Mouse (Mus musculus): ENCODE measurements at regions not wholly inside any gene's neighbourhood (a gene's known extent, or its start where the extent isn't known, plus 50 kb on each side); places are given as distances from the start of the nearest gene placed in this dataset.
A peak's percentile ranks its signal among the peaks of the same experiment; 100 is the strongest.
"Not testable (repeated sequence)": the region's sequence is repeated elsewhere in the genome, so short reads cannot be mapped to it uniquely, and the experiment has no call there.

GRCm38 (mm10) chr1:103986867-103987266 lies 781.5 kb upstream of the Cdh20 start:
- H3K27ac ChIP-seq (ENCODE audit: low read depth, low read length), result no peak overlapping the region
- TF ChIP-seq CTCF (IDR thresholded peaks at IDR 0.05; ENCODE audit: low read depth), result peak; percentile 77
- no peak overlapping the region for H3K9ac ChIP-seq
- ATAC-seq, result no peak
- H3K27me3 ChIP-seq (ENCODE audit: insufficient read depth, low read length), result no peaks in the 10 kb centered on the region
- DNase-seq, result peak; percentile 48
- no peaks in the 10 kb centered on the region for H3K36me3 ChIP-seq (ENCODE audit: insufficient read depth)
- 31% methylated on average over 1 of the region's 1 CpGs for WGBS
- no peak overlapping the region for H3K4me2 ChIP-seq (ENCODE audit: low read depth)
- H3K4me1 ChIP-seq (ENCODE audit: insufficient read depth), result no peaks in the 10 kb centered on the region
- H3K9me3 ChIP-seq (ENCODE audit: low read length), result no peaks in the 10 kb centered on the region
- H3K4me3 ChIP-seq (ENCODE audit: low read depth, low read length), result no peak overlapping the region

- not testable (repeated sequence) for H3K9me3 ChIP-seq (ENCODE audit: low read length); ATAC-seq; H3K4me1 ChIP-seq (ENCODE audit: insufficient read depth); H3K9ac ChIP-seq; H3K36me3 ChIP-seq (ENCODE audit: insufficient read depth); H3K4me2 ChIP-seq (ENCODE audit: low read depth); H3K27me3 ChIP-seq (ENCODE audit: insufficient read depth, low read length); H3K27ac ChIP-seq (ENCODE audit: low read depth, low read length); H3K4me3 ChIP-seq (ENCODE audit: low read depth, low read length); DNase-seq
These were observed 765.4 kb upstream of the Cdh20 start for GRCm38 (mm10) chr1:104002906-104003305.

GRCm38 (mm10) chr1:104029670-104030069 lies 738.7 kb upstream of the Cdh20 start:
- DNase-seq (no peak), ATAC-seq (no peak)
- TF ChIP-seq CTCF (IDR thresholded peaks at IDR 0.05; ENCODE audit: low read depth), result no peak

GRCm38 (mm10) chr1:104048440-104048839 lies 719.9 kb upstream of the Cdh20 start:
- no peaks in the 10 kb centered on the region for H3K9me3 ChIP-seq (ENCODE audit: low read length)
- no peaks in the 10 kb centered on the region for H3K36me3 ChIP-seq (ENCODE audit: insufficient read depth)
- H3K4me2 ChIP-seq (ENCODE audit: low read depth), result no peak overlapping the region
- DNase-seq (no peak), ATAC-seq (no peak)
- H3K9ac ChIP-seq, result no peak overlapping the region
- no peaks in the 10 kb centered on the region for H3K4me1 ChIP-seq (ENCODE audit: insufficient read depth)
- H3K27ac ChIP-seq (ENCODE audit: low read depth, low read length), result no peak overlapping the region
- H3K27me3 ChIP-seq (ENCODE audit: insufficient read depth, low read length), result no peaks in the 10 kb centered on the region
- H3K4me3 ChIP-seq (ENCODE audit: low read depth, low read length), result no peak overlapping the region
- WGBS, result 20% methylated on average over 1 of the region's 1 CpGs
- TF ChIP-seq CTCF (IDR thresholded peaks at IDR 0.05; ENCODE audit: low read depth), result no peak

More at GRCm38 (mm10) chr1:104029670-104030069, 738.7 kb upstream of the Cdh20 start:
- H3K36me3 ChIP-seq (ENCODE audit: insufficient read depth), result no peaks in the 10 kb centered on the region
- no peaks in the 10 kb centered on the region for H3K4me1 ChIP-seq (ENCODE audit: insufficient read depth)
- H3K4me3 ChIP-seq (ENCODE audit: low read depth, low read length), result no peak overlapping the region
- H3K9me3 ChIP-seq (ENCODE audit: low read length), result no peaks in the 10 kb centered on the region
- H3K27ac ChIP-seq (ENCODE audit: low read depth, low read length), result no peak overlapping the region
- H3K9ac ChIP-seq, result no peak overlapping the region
- H3K27me3 ChIP-seq (ENCODE audit: insufficient read depth, low read length), result no peaks in the 10 kb centered on the region
- H3K4me2 ChIP-seq (ENCODE audit: low read depth), result no peak overlapping the region

GRCm38 (mm10) chr1:104049169-104049948 lies 719.0 kb upstream of the Cdh20 start:
- TF ChIP-seq CTCF (IDR thresholded peaks at IDR 0.05; ENCODE audit: low read depth), result no peak

More at GRCm38 (mm10) chr1:104049169-104049948, 719.0 kb upstream of the Cdh20 start:
- Histone ChIP-seq H3K4me3 (ENCODE audit: low read depth, low read length) (no peak overlapping the region), H3K9ac (no peak overlapping the region), H3K4me2 (ENCODE audit: low read depth) (no peak overlapping the region), H3K27ac (ENCODE audit: low read depth, low read length) (no peak overlapping the region), H3K27me3 (ENCODE audit: insufficient read depth, low read length) (no peaks in the 10 kb centered on the region), H3K9me3 (ENCODE audit: low read length) (no peaks in the 10 kb centered on the region), H3K36me3 (ENCODE audit: insufficient read depth) (no peaks in the 10 kb centered on the region), H3K4me1 (ENCODE audit: insufficient read depth) (no peaks in the 10 kb centered on the region)
- 13% methylated on average over 4 of the region's 4 CpGs for WGBS
- ATAC-seq (peak; percentile 63), DNase-seq (peak; percentile 20)
